Mouse (Mus musculus): ENCODE measurements around the gene Mmgt2. TPM values are rescaled to one million over a fixed set of nuclear protein-coding genes. Genes with fewer than 3 reads are reported as not detected.

The Mmgt2 gene
- polyA plus RNA-seq, 1 experiment from 2014 or later, result 38.6 TPM

- Histone ChIP-seq H3K27ac (no peak overlapping the region), H3K4me3 (no peak overlapping the region), H3K36me3 (replicated peaks) (peaks cover 53% of the 10 kb centered on the region), H3K27me3 (ENCODE audit: poor library complexity, severe bottlenecking) (no peaks in the 10 kb centered on the region), H3K4me1 (no peaks in the 10 kb centered on the region), H3K9me3 (no peaks in the 10 kb centered on the region)
- no peak for DNase-seq (ENCODE audit: extremely low spot score, low spot score)
- 91% methylated on average over 5 of the region's 5 CpGs for WGBS
These were observed 62.2 kb downstream of the Mmgt2 start for GRCm38 (mm10) chr11:62710657-62711056.

Other genes starting within 250 kb of the Mmgt2 start
- gene Pigl, start 190.2 kb upstream of the Mmgt2 start, polyA plus RNA-seq (2016; fragmentation: Nextera tagmentation; extraction: Ambion mirVana), result 19.5 and 19.7 TPM in 2 replicates
- gene Ncor1, start 190.1 kb upstream of the Mmgt2 start, polyA plus RNA-seq (2016; fragmentation: Nextera tagmentation; extraction: Ambion mirVana), result 125 and 130 TPM in 2 replicates
- gene Cenpv, start 109.4 kb upstream of the Mmgt2 start, polyA plus RNA-seq (2016; fragmentation: Nextera tagmentation; extraction: Ambion mirVana), result 35.6 and 38.6 TPM in 2 replicates
- gene Ubb, start 97.5 kb upstream of the Mmgt2 start, polyA plus RNA-seq (2016; fragmentation: Nextera tagmentation; extraction: Ambion mirVana), result 3,270 and 3,283 TPM in 2 replicates
- 2.1 and 2.5 TPM in 2 replicates for gene Trpv2, start 74.2 kb upstream of the Mmgt2 start, polyA plus RNA-seq (2016; fragmentation: Nextera tagmentation; extraction: Ambion mirVana)
- 9.1 and 10.0 TPM in 2 replicates for gene Lrrc75a, start 141 bp upstream of the Mmgt2 start, polyA plus RNA-seq (2016; fragmentation: Nextera tagmentation; extraction: Ambion mirVana)
- 14.7 TPM in 2 replicates for gene Zfp287, start 83.2 kb downstream of the Mmgt2 start, polyA plus RNA-seq (2016; fragmentation: Nextera tagmentation; extraction: Ambion mirVana)
- gene Gm10428, start 104.4 kb downstream of the Mmgt2 start, polyA plus RNA-seq (2016; fragmentation: Nextera tagmentation; extraction: Ambion mirVana), result not detected in 2 replicates
- 21.1 and 26.4 TPM in 2 replicates for gene Zfp286, start 140.8 kb downstream of the Mmgt2 start, polyA plus RNA-seq (2016; fragmentation: Nextera tagmentation; extraction: Ambion mirVana)
- gene Trim16, start 171.6 kb downstream of the Mmgt2 start, polyA plus RNA-seq (2016; fragmentation: Nextera tagmentation; extraction: Ambion mirVana), result 2.4 and 2.8 TPM in 2 replicates
- gene Fbxw10, start 198.4 kb downstream of the Mmgt2 start, polyA plus RNA-seq (2016; fragmentation: Nextera tagmentation; extraction: Ambion mirVana), result 0.26 and 0.41 TPM in 2 replicates
- 36.1 and 40.7 TPM in 2 replicates for gene Tvp23b, start 230.8 kb downstream of the Mmgt2 start, polyA plus RNA-seq (2016; fragmentation: Nextera tagmentation; extraction: Ambion mirVana)